Mouse (Mus musculus) spleen, postnatal 0 days (tissue): ENCODE measurements around the gene Kyat3. TPM values are rescaled to one million over a fixed set of nuclear protein-coding genes. Genes with fewer than 3 reads are reported as not detected.

Experiments used
- polyA plus RNA-seq: library from polyadenylated mRNA; unstranded; fragments of >200 nt; fragmentation: Nextera tagmentation; extraction: Ambion mirVana; gene quantifications from 2 replicates; pipeline ENCODE4 v1.2.1, GENCODE M21; 2015

The Kyat3 gene
- polyA plus RNA-seq = 3.4 and 4.6 TPM in 2 replicates

GRCm38 (mm10) chr3:142700442-142701322 lies at the start of gene Kyat3:
Gene Kyat3 (plus strand): TSS chr3:142701051.

GRCm38 (mm10) chr3:142764995-142765777 lies 64.3 kb downstream of the Kyat3 start, which contains the start of gene Gtf2b:
Gene Gtf2b (plus strand): TSS chr3:142765045.

Other genes starting within 250 kb of the Kyat3 start
- gene Gbp5, start 207.1 kb upstream of the Kyat3 start, polyA plus RNA-seq = 0.10 and 0.53 TPM in 2 replicates
- 7.7 and 10.6 TPM in 2 replicates for gene Gbp7, start 170.7 kb upstream of the Kyat3 start, polyA plus RNA-seq
- gene Gbp3, start 141.0 kb upstream of the Kyat3 start, polyA plus RNA-seq = 3.3 and 6.3 TPM in 2 replicates
- gene Gbp2b, start 106.2 kb upstream of the Kyat3 start, polyA plus RNA-seq = not detected in 2 replicates
- 3.1 and 5.4 TPM in 2 replicates for gene Gbp2, start 80.4 kb upstream of the Kyat3 start, polyA plus RNA-seq
- 52.2 and 54.7 TPM in 2 replicates for gene Gtf2b, start 64.0 kb downstream of the Kyat3 start, polyA plus RNA-seq
- gene Pkn2, start 181.0 kb downstream of the Kyat3 start, polyA plus RNA-seq = 57.3 and 59.7 TPM in 2 replicates